Mouse (Mus musculus): ENCODE measurements at regions not wholly inside any gene's neighbourhood (a gene's known extent, or its start where the extent isn't known, plus 50 kb on each side); places are given as distances from the start of the nearest gene placed in this dataset.

GRCm38 (mm10) chr5:51665241-51665640, 97.7 kb upstream of the Ppargc1a start:
- DNase-seq, result no peak
- no peak for ATAC-seq
- H3K36me3 ChIP-seq (replicated peaks; ENCODE audit: insufficient read depth, low read length), result no peaks in the 10 kb centered on the region
- no peak overlapping the region for H3K4me2 ChIP-seq (ENCODE audit: low read depth, low read length)
- no peak overlapping the region for H3K9ac ChIP-seq (replicated peaks)
- no peaks in the 10 kb centered on the region for H3K27me3 ChIP-seq (ENCODE audit: insufficient read depth, low read length)
- 73% methylated on average over 6 of the region's 6 CpGs for whole genome bisulfite sequencing (ENCODE audit: insufficient replicate concordance)
- H3K4me3 ChIP-seq (ENCODE audit: low read depth, low read length), result no peak overlapping the region
- no peak overlapping the region for H3K27ac ChIP-seq (ENCODE audit: low read depth)
- no peaks in the 10 kb centered on the region for H3K4me1 ChIP-seq (ENCODE audit: insufficient read depth)
- TF ChIP-seq CTCF (IDR thresholded peaks at IDR 0.05; ENCODE audit: low read depth) (no peak), EP300 (IDR thresholded peaks at IDR 0.05; ENCODE audit: low read depth) (no peak)
- H3K9me3 ChIP-seq (ENCODE audit: low read length), result no peaks in the 10 kb centered on the region

- ATAC-seq, result no peak
- Histone ChIP-seq H3K9ac (replicated peaks) (no peak overlapping the region), H3K9me3 (ENCODE audit: low read length) (no peaks in the 10 kb centered on the region), H3K4me3 (ENCODE audit: low read depth, low read length) (no peak overlapping the region), H3K27ac (ENCODE audit: low read depth) (no peak overlapping the region), H3K4me2 (ENCODE audit: low read depth, low read length) (no peak overlapping the region), H3K27me3 (ENCODE audit: insufficient read depth, low read length) (no peaks in the 10 kb centered on the region), H3K36me3 (replicated peaks; ENCODE audit: insufficient read depth, low read length) (no peaks in the 10 kb centered on the region), H3K4me1 (ENCODE audit: insufficient read depth) (no peaks in the 10 kb centered on the region)
- WGBS (ENCODE audit: insufficient replicate concordance), result 56% methylated on average over 6 of the region's 6 CpGs
- DNase-seq, result no peak
- no peak for TF ChIP-seq EP300 (IDR thresholded peaks at IDR 0.05; ENCODE audit: low read depth)
- no peak for TF ChIP-seq CTCF (IDR thresholded peaks at IDR 0.05; ENCODE audit: low read depth)
These were observed 90.8 kb upstream of the Ppargc1a start for GRCm38 (mm10) chr5:51658232-51658896.

DNA sequence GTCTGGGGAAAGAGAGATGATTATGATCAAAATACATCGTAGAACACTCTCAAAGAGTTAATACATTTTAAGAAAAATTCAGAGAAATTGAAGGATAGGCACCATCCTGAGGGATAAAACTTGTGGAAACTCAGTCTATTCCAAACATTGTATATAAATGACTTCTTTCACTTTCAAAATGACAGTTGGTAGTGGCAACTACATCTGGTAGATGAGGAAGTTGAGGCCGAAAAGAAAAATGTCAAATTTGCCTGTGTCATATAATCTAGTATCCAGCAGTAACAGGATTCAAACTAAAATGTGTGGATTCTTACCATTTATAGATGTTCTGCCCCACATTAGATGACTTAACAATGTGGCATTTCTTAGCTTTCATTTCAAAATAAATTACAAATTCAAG, 86.0 kb upstream of the Ppargc1a start:
- TF ChIP-seq CTCF (IDR thresholded peaks at IDR 0.05; ENCODE audit: low read depth) (no peak), EP300 (IDR thresholded peaks at IDR 0.05; ENCODE audit: low read depth) (no peak)
- DNase-seq (no peak), ATAC-seq (no peak)
- no peak overlapping the region for H3K9ac ChIP-seq (replicated peaks)
- no peaks in the 10 kb centered on the region for H3K9me3 ChIP-seq (ENCODE audit: low read length)
- no peaks in the 10 kb centered on the region for H3K27me3 ChIP-seq (ENCODE audit: insufficient read depth, low read length)
- no peak overlapping the region for H3K4me3 ChIP-seq (ENCODE audit: low read depth, low read length)
- no peak overlapping the region for H3K4me2 ChIP-seq (ENCODE audit: low read depth, low read length)
- H3K27ac ChIP-seq (ENCODE audit: low read depth), result no peak overlapping the region
- H3K4me1 ChIP-seq (ENCODE audit: insufficient read depth), result no peaks in the 10 kb centered on the region
- H3K36me3 ChIP-seq (replicated peaks; ENCODE audit: insufficient read depth, low read length), result no peaks in the 10 kb centered on the region
- 61% methylated on average over 2 of the region's 2 CpGs for WGBS (ENCODE audit: insufficient replicate concordance)

GRCm38 (mm10) chr5:51624400-51624799, 56.9 kb upstream of the Ppargc1a start:
- no peaks in the 10 kb centered on the region for H3K4me1 ChIP-seq (ENCODE audit: insufficient read depth)
- no peaks in the 10 kb centered on the region for H3K9me3 ChIP-seq (ENCODE audit: low read length)
- 80% methylated on average over 5 of the region's 5 CpGs for WGBS (ENCODE audit: insufficient replicate concordance)
- no peak overlapping the region for H3K9ac ChIP-seq (replicated peaks)
- ATAC-seq (no peak), DNase-seq (no peak)
- H3K4me2 ChIP-seq (ENCODE audit: low read depth, low read length), result no peak overlapping the region
- TF ChIP-seq CTCF (IDR thresholded peaks at IDR 0.05; ENCODE audit: low read depth) (no peak), EP300 (IDR thresholded peaks at IDR 0.05; ENCODE audit: low read depth) (no peak)
- no peak overlapping the region for H3K4me3 ChIP-seq (ENCODE audit: low read depth, low read length)
- no peak overlapping the region for H3K27ac ChIP-seq (ENCODE audit: low read depth)
- no peaks in the 10 kb centered on the region for H3K36me3 ChIP-seq (replicated peaks; ENCODE audit: insufficient read depth, low read length)
- H3K27me3 ChIP-seq (ENCODE audit: insufficient read depth, low read length), result no peaks in the 10 kb centered on the region
